Mouse (Mus musculus) lung, postnatal 0 days (tissue): ENCODE data around the gene Nol12. TPM values are rescaled to one million over a fixed set of nuclear protein-coding genes. Genes with fewer than 3 reads are reported as not detected.
A peak's percentile ranks its signal among the peaks of the same experiment; 100 is the strongest.

ENCODE experiments used
- ATAC-seq: fragments of 200-750 bp; cut with Nextera tagmentation; 2 replicates; pipeline ENCODE4 v1.8.0; 2017; ENCODE audit warnings: moderate library complexity
- DNase-seq: peaks from one replicate; pipeline ENCODE4 v3.0.0-alpha.2; 2016; ENCODE audit warnings: low spot score
- H3K27ac ChIP-seq: fragments of 300-500 bp; sonication (generic); 2 replicates; pipeline ENCODE4 v1.5.1; 2014; ENCODE audit warnings: antibody characterized with exemption, mild to moderate bottlenecking, low read length, mixed read lengths
- H3K27me3 ChIP-seq: fragments of 300-500 bp; sonication (generic); replicated peaks from 2 replicates; pipeline ENCODE4 v1.6.1; 2014; ENCODE audit warnings: low read length, mixed read lengths; ENCODE audit not compliant: insufficient read depth
- H3K36me3 ChIP-seq: fragments of 300-500 bp; sonication (generic); 2 replicates; pipeline ENCODE4 v1.6.1; 2014; ENCODE audit warnings: low read length, mixed read lengths; ENCODE audit not compliant: insufficient read depth
- H3K4me1 ChIP-seq: fragments of 300-500 bp; sonication (generic); 2 replicates; pipeline ENCODE4 v1.6.1; 2014; ENCODE audit warnings: antibody characterized with exemption, low read depth, low read length, mixed read lengths; ENCODE audit not compliant: insufficient read depth
- H3K4me2 ChIP-seq: fragments of 300-500 bp; sonication (generic); replicated peaks from 2 replicates; pipeline ENCODE4 v1.6.1; 2014; ENCODE audit warnings: low read depth, mild to moderate bottlenecking, low read length, moderate library complexity, mixed read lengths
- H3K4me3 ChIP-seq: fragments of 300-500 bp; sonication (generic); 2 replicates; pipeline ENCODE4 v1.5.1; 2014; ENCODE audit warnings: low read depth, low read length
- H3K9ac ChIP-seq: fragments of 300-500 bp; sonication (generic); replicated peaks from 2 replicates; pipeline ENCODE4 v1.6.1; 2014; ENCODE audit warnings: low read depth, mild to moderate bottlenecking
- H3K9me3 ChIP-seq: fragments of 300-500 bp; sonication (generic); 2 replicates; pipeline ENCODE4 v1.6.1; 2016; ENCODE audit warnings: low read length, mixed read lengths
- CTCF ChIP-seq: IDR thresholded peaks from 2 replicates; pipeline ENCODE4 v1.5.1; 2016; ENCODE audit warnings: antibody characterized with exemption, mild to moderate bottlenecking
- EP300 ChIP-seq: IDR thresholded peaks from 2 replicates; pipeline ENCODE4 v1.6.1; 2016; ENCODE audit warnings: antibody characterized with exemption, mild to moderate bottlenecking, control low read depth
- WGBS: fragments of 180-500 bp; shearing (Covaris S2); extraction: QIAGEN DNeasy Blood & Tissue Kit; methylation state at CpG from one replicate; pipeline ENCODE4 v1.1.7; 2014; 5-methylcytosine and 5-hydroxymethylcytosine counted together
- polyA plus RNA-seq: library from polyadenylated mRNA; unstranded; fragments of >200 nt; fragmentation: Nextera tagmentation; extraction: Ambion mirVana; gene quantifications from 2 replicates; pipeline ENCODE4 v1.2.1, GENCODE M21; 2015

Nol12 gene
- polyA plus RNA-seq, 1 experiment from 2014 or later, result 28.9 TPM

- H3K4me2 ChIP-seq, result peak overlapping the region; percentile 54
- whole genome bisulfite sequencing, result 6% methylated on average over 11 of the region's 11 CpGs
- peak overlapping the region; percentile 17; the same call in 1 of the 2 replicates for H3K4me3 ChIP-seq
- ATAC-seq (no peak), DNase-seq (no peak)
- no peaks in the 10 kb centered on the region for H3K36me3 ChIP-seq
- no peak overlapping the region for H3K9ac ChIP-seq
- no peaks in the 10 kb centered on the region for H3K9me3 ChIP-seq
- H3K4me1 ChIP-seq, result no peaks in the 10 kb centered on the region
- H3K27me3 ChIP-seq, result no peaks in the 10 kb centered on the region
- no peak overlapping the region for H3K27ac ChIP-seq
- no peak for TF ChIP-seq EP300
These were observed 13.5 kb downstream of the Nol12 start for GRCm38 (mm10) chr15:78948152-78948725.

- DNase-seq (no peak), ATAC-seq (no peak)
These were observed 14.2 kb downstream of the Nol12 start for GRCm38 (mm10) chr15:78948883-78949282.

GRCm38 (mm10) chr15:78955663-78956062 lies 20.9 kb downstream of the Nol12 start:
- H3K27ac ChIP-seq, result no peak overlapping the region
- no peaks in the 10 kb centered on the region for H3K27me3 ChIP-seq
- H3K4me3 ChIP-seq, result no peak overlapping the region
- H3K9me3 ChIP-seq, result no peaks in the 10 kb centered on the region
- no peaks in the 10 kb centered on the region for H3K36me3 ChIP-seq
- TF ChIP-seq EP300, result no peak
- TF ChIP-seq CTCF, result no peak
- no peak overlapping the region for H3K9ac ChIP-seq
- WGBS, result 71% methylated on average over 3 of the region's 3 CpGs
- ATAC-seq (no peak), DNase-seq (no peak)
- no peaks in the 10 kb centered on the region for H3K4me1 ChIP-seq
- no peak overlapping the region for H3K4me2 ChIP-seq

More at GRCm38 (mm10) chr15:78948883-78949282, 14.2 kb downstream of the Nol12 start:
- WGBS, result 97% methylated on average over 3 of the region's 3 CpGs
- Histone ChIP-seq H3K4me2 (no peak overlapping the region), H3K9ac (no peak overlapping the region), H3K36me3 (no peaks in the 10 kb centered on the region), H3K27me3 (no peaks in the 10 kb centered on the region), H3K4me1 (no peaks in the 10 kb centered on the region), H3K27ac (no peak overlapping the region), H3K9me3 (no peaks in the 10 kb centered on the region), H3K4me3 (no peak overlapping the region)
- TF ChIP-seq CTCF (no peak), EP300 (no peak)

- Histone ChIP-seq H3K27ac (no peak overlapping the region), H3K4me3 (no peak overlapping the region), H3K4me1 (no peaks in the 10 kb centered on the region), H3K36me3 (no peaks in the 10 kb centered on the region), H3K9me3 (no peaks in the 10 kb centered on the region), H3K9ac (no peak overlapping the region), H3K4me2 (no peak overlapping the region), H3K27me3 (no peaks in the 10 kb centered on the region)
- peak; percentile 68 for TF ChIP-seq CTCF
- TF ChIP-seq EP300, result no peak
- ATAC-seq (no peak), DNase-seq (peak; percentile 65)
- WGBS, result 72% methylated on average over 4 of the region's 4 CpGs
These were observed 21.6 kb downstream of the Nol12 start for GRCm38 (mm10) chr15:78956351-78956750.

GRCm38 (mm10) chr15:78957021-78957420 lies 22.3 kb downstream of the Nol12 start:
- H3K4me2 ChIP-seq, result no peak overlapping the region
- TF ChIP-seq CTCF (no peak), EP300 (no peak)
- H3K9me3 ChIP-seq, result no peaks in the 10 kb centered on the region
- H3K27me3 ChIP-seq, result no peaks in the 10 kb centered on the region
- no peaks in the 10 kb centered on the region for H3K4me1 ChIP-seq
- 59% methylated on average over 15 of the region's 15 CpGs for WGBS
- H3K9ac ChIP-seq, result no peak overlapping the region
- H3K4me3 ChIP-seq, result no peak overlapping the region
- no peak for ATAC-seq
- no peak overlapping the region for H3K27ac ChIP-seq
- DNase-seq, result no peak
- no peaks in the 10 kb centered on the region for H3K36me3 ChIP-seq

GRCm38 (mm10) chr15:78959537-78959936 lies 24.8 kb downstream of the Nol12 start:
- DNase-seq, result no peak
- Histone ChIP-seq H3K9ac (no peak overlapping the region), H3K4me2 (no peak overlapping the region), H3K4me1 (no peaks in the 10 kb centered on the region), H3K36me3 (no peaks in the 10 kb centered on the region), H3K27me3 (no peaks in the 10 kb centered on the region), H3K4me3 (no peak overlapping the region), H3K27ac (no peak overlapping the region), H3K9me3 (no peaks in the 10 kb centered on the region)
- TF ChIP-seq EP300, result no peak
- no peak for TF ChIP-seq CTCF
- 74% methylated on average over 11 of the region's 11 CpGs for WGBS
- ATAC-seq, result no peak

GRCm38 (mm10) chr15:78960088-78960487 lies 25.4 kb downstream of the Nol12 start:
- no peak overlapping the region for H3K4me3 ChIP-seq
- no peak overlapping the region for H3K27ac ChIP-seq
- H3K9ac ChIP-seq, result no peak overlapping the region
- H3K4me2 ChIP-seq, result no peak overlapping the region
- TF ChIP-seq CTCF, result no peak
- no peak for TF ChIP-seq EP300
- peak; percentile 32; the same call in 1 of the 2 replicates for ATAC-seq
- no peaks in the 10 kb centered on the region for H3K27me3 ChIP-seq
- no peaks in the 10 kb centered on the region for H3K9me3 ChIP-seq
- H3K36me3 ChIP-seq, result no peaks in the 10 kb centered on the region
- peak; percentile 40 for DNase-seq
- no peaks in the 10 kb centered on the region for H3K4me1 ChIP-seq
- 69% methylated on average over 4 of the region's 4 CpGs for WGBS
